Mouse (Mus musculus): Measurements from ENCODE around the gene Nceh1. TPM values are rescaled to one million over a fixed set of nuclear protein-coding genes. Genes with fewer than 3 reads are reported as not detected.
A peak's percentile ranks its signal among the peaks of the same experiment; 100 is the strongest.

The Nceh1 gene
- total RNA-seq, 2 experiments from 2014 or later = 32.7 to 33.9 TPM

DNA sequence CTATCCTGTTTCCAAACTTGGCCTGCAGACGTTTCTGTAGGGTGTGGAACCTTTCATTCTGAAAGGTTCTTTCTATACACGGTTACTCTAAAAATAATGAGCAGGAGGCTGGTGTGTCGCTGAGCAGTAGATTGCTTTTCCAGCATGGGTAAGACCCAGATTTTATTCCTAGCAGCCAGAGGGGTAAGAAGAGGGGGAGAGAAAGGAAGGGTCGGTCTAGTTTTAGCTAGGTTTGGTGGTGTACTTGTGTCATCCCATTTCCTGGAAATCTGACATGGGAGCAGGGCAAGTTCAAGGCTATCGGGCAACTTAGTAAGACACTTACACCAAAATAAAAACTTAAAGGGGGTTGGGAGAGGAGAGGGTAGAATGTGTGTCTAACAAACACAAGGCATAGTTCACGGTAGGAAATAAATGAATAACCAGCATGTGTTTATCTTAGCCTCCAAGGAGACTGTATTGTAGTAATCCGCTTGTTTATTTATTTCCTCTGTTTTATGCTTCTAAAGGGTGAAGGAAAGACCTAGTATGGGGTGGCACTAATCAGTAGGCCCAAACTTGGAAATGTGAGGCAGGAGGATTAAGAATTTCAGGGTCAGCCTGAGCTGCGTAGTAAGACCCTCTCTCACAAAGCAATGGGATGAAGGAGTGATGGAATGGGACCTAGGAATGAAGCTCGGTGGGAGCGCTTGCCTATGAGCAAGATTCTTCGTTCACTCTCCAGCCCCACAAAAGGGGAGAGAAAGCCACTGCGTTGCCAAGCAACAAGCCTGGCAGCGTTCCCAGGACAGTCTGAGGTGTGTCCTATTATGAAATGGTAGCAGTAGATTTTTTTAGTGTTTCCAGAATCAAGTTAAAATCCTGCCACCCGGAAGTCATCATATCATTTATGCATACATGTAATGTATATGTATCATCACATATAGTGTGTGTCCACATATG is 6.8 kb downstream of the Nceh1 start:
- ATAC-seq (ENCODE audit: poor library complexity, severe bottlenecking) = no peak

DNA sequence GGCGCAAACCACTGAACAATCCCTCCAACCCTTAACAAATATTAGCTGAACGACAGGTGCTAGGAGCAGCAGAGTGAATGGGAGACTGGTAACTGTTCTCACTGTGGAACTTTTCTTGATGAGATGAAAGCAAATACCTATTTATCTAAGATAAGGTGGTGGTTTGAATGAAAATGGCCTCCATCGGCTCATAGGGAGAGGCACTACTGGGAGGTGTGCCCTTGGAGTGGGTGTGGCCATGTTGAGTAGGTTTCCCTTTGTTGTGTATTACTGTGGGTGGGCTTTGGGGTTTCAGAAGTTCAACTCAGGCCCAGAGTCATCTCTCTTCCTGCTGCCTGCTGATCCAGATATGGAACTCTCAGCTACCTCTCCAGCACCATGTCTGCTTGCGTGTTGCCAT is 8.1 kb downstream of the Nceh1 start:
- ATAC-seq (ENCODE audit: poor library complexity, severe bottlenecking) = no peak

DNA sequence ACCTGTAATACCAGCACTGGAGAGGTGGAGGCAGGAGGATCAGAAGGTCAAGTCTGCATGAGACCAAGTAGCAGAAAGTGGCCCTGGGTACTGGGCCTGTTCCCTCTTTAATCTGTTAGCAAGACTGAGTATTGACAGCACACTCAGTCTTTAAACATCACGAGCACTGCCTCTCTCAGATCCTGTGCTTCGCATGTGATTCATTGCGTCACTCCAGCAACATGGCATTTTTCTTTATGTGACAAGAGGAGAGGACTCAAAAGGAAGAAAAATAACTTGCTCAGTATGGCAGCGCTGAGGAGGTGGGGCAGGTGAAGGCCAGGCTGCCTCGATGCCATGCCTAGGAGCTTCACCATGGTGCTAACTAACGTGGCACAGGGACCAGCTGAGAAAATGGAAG is 9.1 kb downstream of the Nceh1 start:
- peak; percentile 57 for ATAC-seq (ENCODE audit: poor library complexity, severe bottlenecking)

- ATAC-seq (ENCODE audit: poor library complexity, severe bottlenecking) = peak; percentile 47
These were observed 11.1 kb downstream of the Nceh1 start for GRCm38 (mm10) chr3:27193844-27194317.

DNA sequence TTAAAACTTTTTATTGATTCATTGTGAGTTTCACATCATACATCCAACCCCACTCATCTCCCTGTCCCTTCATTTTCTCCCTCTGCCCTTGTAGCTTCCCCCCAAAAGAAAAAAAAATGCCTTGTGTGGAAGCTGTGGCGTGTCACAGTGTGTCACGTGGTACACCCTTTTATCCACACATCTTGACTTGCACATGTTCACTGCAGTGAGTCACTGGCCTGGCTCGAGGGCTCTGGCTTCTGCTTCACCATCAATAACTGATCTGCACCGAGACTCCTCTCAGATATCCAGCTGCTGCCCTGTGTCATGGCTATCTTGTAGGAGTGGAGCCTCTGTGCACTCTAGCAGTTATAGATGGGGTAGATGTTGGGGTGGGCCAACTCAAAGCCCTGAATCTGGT is 12.4 kb downstream of the Nceh1 start:
- peak; percentile 23; the same call in 1 of the 2 replicates for ATAC-seq (ENCODE audit: poor library complexity, severe bottlenecking)

DNA sequence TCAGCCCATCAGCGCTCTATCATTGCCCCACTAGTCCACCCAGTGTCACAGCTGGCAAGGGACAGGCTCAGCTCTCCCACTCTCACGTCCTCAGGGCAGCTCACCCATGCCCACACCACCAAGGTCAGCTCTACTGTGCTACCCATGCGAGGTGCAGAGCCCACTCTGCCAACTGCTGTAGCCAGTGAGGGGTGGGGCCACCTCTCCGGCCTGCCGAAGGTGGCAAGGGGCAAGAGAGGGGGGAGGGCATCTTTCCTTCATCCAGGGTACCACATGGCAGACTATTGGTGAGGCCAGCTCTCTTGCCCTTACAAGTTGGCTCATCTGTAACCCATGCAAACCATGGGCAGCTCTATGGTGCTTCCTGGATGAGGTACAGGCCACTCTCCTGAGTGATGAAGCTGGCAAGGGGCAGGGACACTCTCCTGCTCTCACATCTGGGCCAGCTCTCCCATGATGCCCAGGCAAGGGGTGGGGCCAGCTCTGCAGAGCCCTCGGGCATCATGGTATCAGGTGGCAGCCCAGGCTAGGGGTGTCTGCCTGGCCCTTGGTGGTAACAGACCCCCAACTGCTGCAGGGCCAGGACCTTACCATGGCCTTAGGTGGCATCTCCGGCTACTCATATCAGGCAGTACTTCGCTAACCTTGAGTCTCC is 12.9 kb downstream of the Nceh1 start:
- ATAC-seq (ENCODE audit: poor library complexity, severe bottlenecking) = no peak

DNA sequence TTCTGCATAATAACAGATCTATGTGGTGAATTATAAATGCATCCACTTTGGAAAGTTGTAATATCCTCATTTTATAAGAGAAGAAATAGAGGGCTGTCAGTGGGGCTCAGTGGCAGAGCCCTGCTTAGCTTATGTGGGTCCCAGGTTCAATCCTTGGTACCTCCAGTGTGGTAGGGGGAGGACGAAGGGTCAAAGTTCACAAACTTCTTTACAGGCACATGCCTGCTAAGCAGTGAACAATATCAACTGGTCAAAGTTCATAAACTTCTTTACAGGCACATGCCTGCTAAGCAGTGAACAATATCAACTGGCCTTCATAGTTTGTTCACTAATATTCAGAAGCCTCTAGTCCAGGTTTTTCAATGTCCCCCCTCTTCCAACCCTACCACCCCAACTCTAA is 13.8 kb downstream of the Nceh1 start:
- ATAC-seq (ENCODE audit: poor library complexity, severe bottlenecking) = no peak

GRCm38 (mm10) chr3:27197816-27198215 is 15.1 kb downstream of the Nceh1 start:
- ATAC-seq (ENCODE audit: poor library complexity, severe bottlenecking) = no peak

- ATAC-seq (ENCODE audit: poor library complexity, severe bottlenecking) = no peak
These were observed 16.4 kb downstream of the Nceh1 start for GRCm38 (mm10) chr3:27199120-27199519.

- peak; percentile 35; the same call in 1 of the 2 replicates for ATAC-seq (ENCODE audit: poor library complexity, severe bottlenecking)
These were observed 19.1 kb downstream of the Nceh1 start for GRCm38 (mm10) chr3:27201728-27202411.

DNA sequence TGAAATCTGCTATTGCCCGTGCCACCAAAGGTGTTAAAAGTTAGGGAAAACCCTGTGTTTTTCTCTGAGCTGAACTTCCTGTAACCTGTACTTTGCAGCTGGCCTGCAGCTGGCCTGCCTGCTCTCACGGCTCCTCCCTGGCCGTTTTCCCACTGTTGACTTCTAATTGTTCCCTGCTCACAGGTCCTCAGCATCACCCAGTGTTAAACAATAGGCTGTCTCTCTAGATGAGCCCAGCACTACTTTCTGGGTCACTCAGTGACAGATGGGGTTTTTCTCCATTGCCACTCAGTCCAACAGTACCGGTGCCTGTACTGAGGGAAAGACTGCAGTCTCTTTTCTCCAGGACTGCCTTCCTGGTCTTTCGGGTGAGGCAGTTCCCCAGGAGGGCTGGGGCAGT is 22.3 kb downstream of the Nceh1 start:
- no peak for ATAC-seq (ENCODE audit: poor library complexity, severe bottlenecking)

- ATAC-seq (ENCODE audit: poor library complexity, severe bottlenecking) = no peak
These were observed 22.9 kb downstream of the Nceh1 start for GRCm38 (mm10) chr3:27205514-27206220.

DNA sequence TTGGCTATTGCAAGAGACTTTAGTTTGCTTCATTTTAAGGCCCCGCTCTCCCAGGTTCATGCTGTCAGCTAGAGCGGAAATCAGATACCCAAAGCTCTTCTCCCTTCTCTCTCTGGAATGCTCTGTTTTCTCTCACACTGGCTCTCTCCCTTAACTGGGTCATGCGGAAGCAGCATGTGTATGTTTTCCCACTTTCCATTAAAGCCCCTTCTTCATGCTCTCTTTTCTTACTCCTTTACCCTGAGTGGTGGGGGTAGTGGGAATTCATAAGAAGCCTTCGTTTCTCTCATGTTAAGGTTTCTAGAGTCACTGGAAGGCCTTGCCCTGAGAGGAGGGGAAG is 23.4 kb downstream of the Nceh1 start:
- ATAC-seq (ENCODE audit: poor library complexity, severe bottlenecking) = no peak

DNA sequence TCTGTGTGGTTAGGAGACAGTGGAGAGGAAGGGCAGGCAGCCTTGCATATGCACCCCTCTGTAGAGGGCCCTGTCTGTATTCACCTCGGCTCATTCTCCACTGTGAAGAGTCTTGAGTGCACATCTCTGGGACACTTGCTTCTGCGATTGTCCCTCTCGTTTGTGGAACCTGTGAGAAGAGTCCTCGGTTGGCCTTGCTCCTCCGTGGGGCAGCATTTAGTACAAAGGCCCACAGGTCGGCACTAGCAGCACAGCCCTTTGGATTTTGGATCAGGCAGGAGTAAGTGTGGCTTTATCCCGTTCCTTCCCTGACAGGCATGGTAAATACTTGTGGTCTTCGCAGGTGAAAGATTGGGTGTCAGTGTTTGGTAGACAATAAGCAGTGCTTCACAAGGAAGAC is 23.8 kb downstream of the Nceh1 start:
- no peak for ATAC-seq (ENCODE audit: poor library complexity, severe bottlenecking)

DNA sequence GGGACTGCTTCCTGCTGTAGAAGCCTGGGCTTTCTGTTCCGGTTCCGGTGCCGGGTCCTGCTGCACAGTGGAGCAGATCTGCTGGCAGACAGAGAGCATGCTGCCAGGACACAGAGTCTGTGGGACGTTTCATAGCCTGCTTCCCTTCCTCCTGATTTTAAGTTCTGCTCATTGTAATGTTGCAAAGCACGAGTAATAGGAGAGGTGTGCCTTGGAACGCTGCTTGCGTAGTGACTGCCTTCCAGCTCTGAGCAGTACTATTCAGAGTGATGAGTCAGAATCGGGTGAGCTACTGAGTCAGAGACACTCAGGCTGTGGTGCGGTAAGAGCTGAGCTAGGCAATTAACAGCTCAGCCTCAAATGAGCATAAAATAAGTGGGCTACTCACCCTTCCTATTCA is 26.9 kb downstream of the Nceh1 start:
- ATAC-seq (ENCODE audit: poor library complexity, severe bottlenecking) = peak; percentile 72

- peak; percentile 84 for ATAC-seq (ENCODE audit: poor library complexity, severe bottlenecking)
These were observed 27.5 kb downstream of the Nceh1 start for GRCm38 (mm10) chr3:27210271-27210670.

GRCm38 (mm10) chr3:27214016-27214816 is 31.5 kb downstream of the Nceh1 start:
- ATAC-seq (ENCODE audit: poor library complexity, severe bottlenecking) = no peak

- no peak for ATAC-seq (ENCODE audit: poor library complexity, severe bottlenecking)
These were observed 34.6 kb downstream of the Nceh1 start for GRCm38 (mm10) chr3:27217331-27217730.

- ATAC-seq (ENCODE audit: poor library complexity, severe bottlenecking) = peak; percentile 95
These were observed 35.8 kb downstream of the Nceh1 start for GRCm38 (mm10) chr3:27218604-27219003.

- no peak for ATAC-seq (ENCODE audit: poor library complexity, severe bottlenecking)
These were observed 39.3 kb downstream of the Nceh1 start for GRCm38 (mm10) chr3:27222052-27222451.
